Mouse (Mus musculus): ENCODE measurements around the gene Ptrh1. TPM values are rescaled to one million over a fixed set of nuclear protein-coding genes. Genes with fewer than 3 reads are reported as not detected.

Gene Ptrh1
- total RNA-seq (2021) (1 to 10 TPM; 2.4 to 4.2 TPM), polyA plus RNA-seq (2012; rRNA removed) (2.2 and 3.3 TPM in 2 replicates)
- long read RNA-seq, partial matches to known transcripts, result 0 of 4 reads
- long read RNA-seq, other reads (novel, unspliced or antisense), result 1 of 4 reads

- Histone ChIP-seq H3K27ac (peak within 1 kb of the TSS; percentile 85), H3K9ac (ENCODE audit: low read depth, low read length) (peak within 1 kb of the TSS; percentile 62), H3K4me3 (peak within 1 kb of the TSS; percentile 57), H3K36me3 (ENCODE audit: control insufficient read depth, insufficient read depth, low read length) (no peaks in the 10 kb centered on the region), H3K79me2 (replicated peaks; ENCODE audit: control insufficient read depth, insufficient read depth, low read length) (no peaks in the 10 kb centered on the region), H3K27me3 (ENCODE audit: control insufficient read depth, insufficient read depth, low read length) (no peaks in the 10 kb centered on the region), H3K4me1 (ENCODE audit: control insufficient read depth, insufficient read depth, low read length) (no peaks in the 10 kb centered on the region; the same call in 1 of the 2 replicates)
- intact Hi-C loops (cut with DNase I), result no loop called here
- WGBS, result under 1% methylated on average over 46 of the region's 46 CpGs
- TF ChIP-seq POLR2A (IDR thresholded peaks at IDR 0.05; ENCODE audit: insufficient read depth, low read depth, low read length) (peak; percentile 52; the same call in 1 of the 2 replicates), CTCF (IDR thresholded peaks at IDR 0.05) (no peak), EP300 (IDR thresholded peaks at IDR 0.05; ENCODE audit: insufficient read depth, low read depth, low read length) (peak; percentile 77)
- peak; percentile 98 for DNase-seq
These were observed at the start of gene Ptrh1, which contains the start of gene Ttc16 for GRCm38 (mm10) chr2:32775359-32776074. TSS of gene Ptrh1 (plus strand) at chr2:32775786. TSS of gene Ttc16 (minus strand) at chr2:32775633.

GRCm38 (mm10) chr2:32727435-32727834, 48.2 kb upstream of the Ptrh1 start:
- DNase-seq, result peak; percentile 94 to 96
- H3K9ac ChIP-seq (ENCODE audit: low read depth, low read length), result peak overlapping the region; percentile 78
- no peaks in the 10 kb centered on the region for H3K36me3 ChIP-seq (ENCODE audit: control insufficient read depth, insufficient read depth, low read length)
- H3K27me3 ChIP-seq (ENCODE audit: control insufficient read depth, insufficient read depth, low read length), result no peaks in the 10 kb centered on the region
- TF ChIP-seq POLR2A (IDR thresholded peaks at IDR 0.05; ENCODE audit: insufficient read depth, low read depth, low read length) (peak; percentile 100), EP300 (IDR thresholded peaks at IDR 0.05; ENCODE audit: insufficient read depth, low read depth, low read length) (peak; percentile 52; the same call in 1 of the 2 replicates), CTCF (IDR thresholded peaks at IDR 0.05) (no peak)
- peak overlapping the region; percentile 87 for H3K27ac ChIP-seq
- peaks cover 9% of the 10 kb centered on the region for H3K4me1 ChIP-seq (ENCODE audit: control insufficient read depth, insufficient read depth, low read length)
- H3K4me3 ChIP-seq, result peak overlapping the region; percentile 69
- intact Hi-C loops (cut with DNase I), result loop anchor here (1.0 kb wide), 1 partner anchor 13 kb away; no protein-coding TSS in a partner anchor
- H3K79me2 ChIP-seq (replicated peaks; ENCODE audit: control insufficient read depth, insufficient read depth, low read length), result no peaks in the 10 kb centered on the region
- WGBS, result under 1% methylated on average over 16 of the region's 16 CpGs

- intact Hi-C loops (cut with DNase I), result no loop called here
- WGBS, result 32% methylated on average over 7 of the region's 7 CpGs
- peaks cover 10% of the 10 kb centered on the region for H3K4me1 ChIP-seq (ENCODE audit: control insufficient read depth, insufficient read depth, low read length)
- peak overlapping the region; percentile 69 for H3K4me3 ChIP-seq
- TF ChIP-seq POLR2A (IDR thresholded peaks at IDR 0.05; ENCODE audit: insufficient read depth, low read depth, low read length) (peak; percentile 82), EP300 (IDR thresholded peaks at IDR 0.05; ENCODE audit: insufficient read depth, low read depth, low read length) (peak; percentile 100), CTCF (IDR thresholded peaks at IDR 0.05) (no peak)
- no peaks in the 10 kb centered on the region for H3K36me3 ChIP-seq (ENCODE audit: control insufficient read depth, insufficient read depth, low read length)
- H3K27me3 ChIP-seq (ENCODE audit: control insufficient read depth, insufficient read depth, low read length), result no peaks in the 10 kb centered on the region
- H3K9ac ChIP-seq (ENCODE audit: low read depth, low read length), result peak overlapping the region; percentile 78
- peak overlapping the region; percentile 87 for H3K27ac ChIP-seq
- H3K79me2 ChIP-seq (replicated peaks; ENCODE audit: control insufficient read depth, insufficient read depth, low read length), result no peaks in the 10 kb centered on the region
- DNase-seq, result peak; percentile 76 to 83
These were observed 47.1 kb upstream of the Ptrh1 start for GRCm38 (mm10) chr2:32728463-32728862.

- no peaks in the 10 kb centered on the region for H3K36me3 ChIP-seq (ENCODE audit: control insufficient read depth, insufficient read depth, low read length)
- intact Hi-C loops (cut with DNase I), result no loop called here
- H3K27ac ChIP-seq, result peak overlapping the region; percentile 87
- WGBS, result 55% methylated on average over 4 of the region's 4 CpGs
- H3K9ac ChIP-seq (ENCODE audit: low read depth, low read length), result peak overlapping the region; percentile 19
- TF ChIP-seq EP300 (IDR thresholded peaks at IDR 0.05; ENCODE audit: insufficient read depth, low read depth, low read length), result no peak
- TF ChIP-seq POLR2A (IDR thresholded peaks at IDR 0.05; ENCODE audit: insufficient read depth, low read depth, low read length), result no peak
- no peak for TF ChIP-seq CTCF (IDR thresholded peaks at IDR 0.05)
- H3K27me3 ChIP-seq (ENCODE audit: control insufficient read depth, insufficient read depth, low read length), result no peaks in the 10 kb centered on the region
- H3K79me2 ChIP-seq (replicated peaks; ENCODE audit: control insufficient read depth, insufficient read depth, low read length), result no peaks in the 10 kb centered on the region
- peaks cover 14% of the 10 kb centered on the region for H3K4me1 ChIP-seq (ENCODE audit: control insufficient read depth, insufficient read depth, low read length)
- DNase-seq, result no peak
- peak overlapping the region; percentile 69 for H3K4me3 ChIP-seq
These were observed 46.0 kb upstream of the Ptrh1 start for GRCm38 (mm10) chr2:32729547-32729946.

- Histone ChIP-seq H3K79me2 (replicated peaks; ENCODE audit: control insufficient read depth, insufficient read depth, low read length) (no peaks in the 10 kb centered on the region), H3K9ac (ENCODE audit: low read depth, low read length) (peak overlapping the region; percentile 15), H3K4me3 (peak overlapping the region; percentile 69), H3K27ac (peak overlapping the region; percentile 87), H3K4me1 (ENCODE audit: control insufficient read depth, insufficient read depth, low read length) (peaks cover 19% of the 10 kb centered on the region), H3K27me3 (ENCODE audit: control insufficient read depth, insufficient read depth, low read length) (no peaks in the 10 kb centered on the region), H3K36me3 (ENCODE audit: control insufficient read depth, insufficient read depth, low read length) (peaks cover 2% of the 10 kb centered on the region)
- no peak for TF ChIP-seq POLR2A (IDR thresholded peaks at IDR 0.05; ENCODE audit: insufficient read depth, low read depth, low read length)
- TF ChIP-seq CTCF (IDR thresholded peaks at IDR 0.05), result no peak
- no peak for TF ChIP-seq EP300 (IDR thresholded peaks at IDR 0.05; ENCODE audit: insufficient read depth, low read depth, low read length)
- 17% methylated on average over 11 of the region's 11 CpGs for WGBS
- no peak for DNase-seq
- intact Hi-C loops (cut with DNase I), result loop anchor here (5.0 kb wide), 1 partner anchor 79 kb away; no protein-coding TSS in a partner anchor
These were observed 44.7 kb upstream of the Ptrh1 start for GRCm38 (mm10) chr2:32730854-32731253.
